Mouse (Mus musculus): Measurements from ENCODE around the gene Vasp.
"Not testable (repeated sequence)": the region's sequence is repeated elsewhere in the genome, so short reads cannot be mapped to it uniquely, and the experiment has no call there.

The Vasp gene

DNA sequence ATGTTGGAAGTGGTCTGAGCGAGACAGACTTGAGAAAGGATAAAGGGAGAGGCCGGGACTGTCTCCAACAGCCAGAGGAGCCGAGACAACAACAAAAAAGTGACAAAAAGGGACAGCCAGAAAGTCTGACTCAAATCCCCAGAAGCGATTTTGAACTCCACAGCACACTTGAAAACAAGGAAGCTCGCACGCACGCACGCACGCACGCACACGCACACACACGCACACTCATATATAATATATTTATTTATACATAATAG, 31.4 kb upstream of the Vasp start:
- no peak for DNase-seq

DNA sequence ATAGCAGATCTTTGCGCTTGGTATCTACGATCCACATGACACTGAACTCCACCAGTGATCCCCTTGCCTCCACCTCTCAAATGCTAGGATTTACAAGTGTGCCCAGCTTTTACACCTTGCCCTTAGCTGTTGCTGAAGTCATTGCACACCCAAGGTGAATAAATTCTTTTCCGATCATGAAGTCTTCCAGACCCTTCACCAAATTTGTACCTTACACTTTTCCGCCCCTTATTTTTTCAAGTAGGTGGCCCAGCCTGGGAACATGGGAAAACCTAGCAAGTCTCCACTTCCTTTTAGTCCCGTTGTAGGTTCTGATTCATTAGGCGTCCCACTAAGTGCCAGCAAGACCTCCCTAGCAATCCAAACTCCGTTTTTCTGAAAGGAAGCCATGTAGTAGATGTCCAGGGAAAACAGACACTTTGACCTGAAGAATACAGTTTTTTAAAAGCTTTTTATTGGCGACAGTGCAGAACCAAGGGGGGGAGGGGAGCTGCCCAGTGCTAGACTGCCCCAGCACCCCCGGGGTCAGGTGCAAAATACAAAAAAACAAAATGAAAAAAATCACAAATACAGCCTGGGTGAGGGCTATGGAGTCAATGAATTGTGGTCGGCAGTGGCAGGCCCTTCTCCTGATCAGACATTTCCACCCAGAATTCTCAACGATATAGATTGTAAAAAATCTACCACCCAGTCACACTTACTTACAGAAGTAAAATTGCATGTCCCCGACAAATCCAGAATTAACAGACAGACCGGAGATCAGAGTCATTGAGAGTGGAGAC, 30.8 kb upstream of the Vasp start:
- no peak for DNase-seq

DNA sequence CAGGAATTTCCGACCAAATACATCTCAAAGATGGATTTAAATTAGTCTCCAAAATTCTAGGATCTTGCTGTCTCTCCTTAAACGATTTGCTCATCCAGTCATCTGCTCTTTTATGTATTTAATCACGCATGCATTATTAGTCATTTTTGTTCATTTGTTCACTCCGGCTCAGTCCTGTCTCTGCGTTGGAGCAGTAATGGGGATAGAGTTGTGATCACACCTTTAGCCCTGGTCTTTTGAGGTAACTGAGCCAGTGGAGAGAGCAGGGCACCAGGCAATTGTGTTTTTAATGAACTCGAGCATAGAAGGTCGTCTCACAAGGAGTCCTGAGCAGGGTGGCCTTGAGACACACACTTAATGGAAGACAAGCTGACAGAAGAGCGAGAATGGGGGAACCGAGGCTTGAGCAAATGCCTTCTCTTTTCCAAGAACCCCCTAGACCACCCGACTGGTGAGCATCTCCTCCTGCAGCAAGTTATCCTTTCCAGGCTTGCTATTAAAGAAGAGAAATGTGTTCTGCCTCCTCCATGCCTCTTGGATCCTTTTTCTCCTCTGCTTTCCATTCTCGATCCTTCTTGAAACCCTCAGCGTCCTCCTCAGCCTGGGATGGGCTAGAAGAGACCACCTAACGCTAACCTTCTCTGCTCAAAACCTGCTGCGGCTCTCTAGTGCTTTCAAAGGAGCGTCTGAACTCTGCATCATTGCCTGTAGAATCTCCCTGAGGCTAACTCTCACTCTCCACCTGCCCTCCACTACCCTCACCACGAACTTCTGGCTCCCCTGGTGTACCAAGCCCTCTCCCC, 30.0 kb upstream of the Vasp start:
- no peak for DNase-seq

DNA sequence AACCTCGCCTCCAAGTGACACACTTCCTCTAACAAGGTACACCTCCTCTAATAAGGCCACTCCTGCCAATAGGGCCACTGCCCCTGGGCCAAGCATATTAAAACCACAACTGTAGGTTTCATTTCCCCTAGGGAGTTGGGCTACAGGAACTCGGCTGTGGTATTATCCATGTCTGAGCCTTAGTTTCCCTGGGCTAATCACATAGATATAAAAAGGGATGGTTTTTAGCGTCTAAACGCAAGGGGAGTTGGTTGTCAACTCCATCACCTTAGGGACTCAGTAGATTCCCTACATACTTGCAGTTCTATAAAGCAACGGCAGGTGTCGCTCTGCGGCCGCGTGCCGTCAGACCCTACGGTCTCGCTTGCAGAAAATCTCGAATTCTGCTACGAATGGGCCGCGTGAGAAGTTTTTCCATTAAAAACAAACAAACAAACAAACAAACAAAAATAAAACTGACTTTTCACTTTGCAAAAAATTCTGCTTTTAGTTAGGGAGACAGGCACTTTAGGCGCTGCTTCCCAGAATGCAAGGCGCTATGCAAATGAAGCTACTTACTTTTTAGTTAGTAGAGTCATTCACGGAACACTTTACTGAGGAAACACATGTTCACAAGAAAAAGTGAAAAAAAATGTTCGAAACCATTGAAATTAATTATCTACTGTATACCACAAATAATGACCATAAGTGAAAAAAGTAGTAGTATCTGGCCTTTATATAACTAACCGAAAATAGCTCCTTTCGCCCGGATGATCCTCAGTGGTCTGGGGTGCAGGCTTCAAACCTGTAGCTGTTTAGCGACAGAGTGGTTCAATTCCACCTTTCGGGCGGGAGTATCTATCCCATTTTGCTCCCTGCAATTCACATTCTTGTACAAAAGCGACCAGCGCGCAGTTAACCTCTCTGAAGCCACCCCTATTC, 29.1 kb upstream of the Vasp start:
- DNase-seq: peak; percentile 88

DNA sequence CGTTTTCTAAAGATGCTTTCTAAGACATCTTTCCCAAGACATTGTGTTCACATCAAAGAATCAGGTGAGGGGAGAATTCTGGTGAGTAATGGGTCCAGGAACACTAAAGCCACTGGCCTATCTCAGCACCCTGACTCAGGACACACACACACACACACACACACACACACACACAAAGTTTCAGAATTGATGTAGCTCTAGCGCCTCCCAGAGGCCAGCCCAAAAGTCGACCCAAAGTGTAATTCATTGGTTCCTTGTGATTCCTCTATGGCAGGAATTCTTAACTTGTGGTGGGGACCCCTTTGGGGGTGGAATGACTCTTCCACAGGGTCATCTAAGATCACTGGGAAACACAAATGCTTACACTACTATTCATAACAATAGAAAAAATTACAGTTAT, 27.6 kb upstream of the Vasp start:
- peak; percentile 60 for DNase-seq

DNA sequence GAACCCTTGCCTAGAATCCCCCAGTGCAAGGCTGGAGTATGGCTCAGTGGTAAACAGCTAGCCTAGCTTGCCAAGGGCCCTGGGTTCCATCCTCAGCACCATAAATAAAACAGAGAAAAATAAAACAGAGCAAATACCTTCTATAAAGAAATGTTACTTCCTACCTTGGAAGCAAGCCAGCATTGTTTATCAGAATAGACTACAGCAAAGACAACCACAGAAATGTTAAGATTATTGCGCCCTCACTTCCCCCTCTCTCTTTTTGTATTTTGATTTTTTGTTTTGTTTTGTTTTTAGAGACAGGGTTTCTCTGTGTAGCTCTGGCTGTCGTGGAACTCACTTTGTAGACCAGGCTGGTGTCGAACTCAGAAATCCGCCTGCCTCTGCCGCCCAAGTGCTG, 26.2 kb upstream of the Vasp start:
- no peak for DNase-seq

DNA sequence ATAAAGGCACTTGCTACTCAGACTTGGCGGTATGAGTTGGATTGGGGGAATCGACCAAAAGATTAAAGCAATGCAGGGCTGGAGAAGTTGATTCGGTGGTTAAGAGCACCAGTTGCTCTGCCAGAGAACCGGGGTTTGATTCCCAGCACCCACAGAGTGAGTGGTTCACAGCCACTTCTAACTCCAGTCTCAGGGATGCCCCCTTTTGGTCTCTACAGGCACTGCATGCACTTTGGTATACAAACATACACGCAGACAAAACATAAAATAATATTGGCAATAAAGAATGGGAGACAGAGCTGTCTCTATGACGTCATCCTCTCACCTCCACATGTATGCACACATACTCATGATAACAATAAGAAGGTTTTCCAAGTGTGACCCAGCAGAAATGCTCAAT, 25.4 kb upstream of the Vasp start:
- DNase-seq: no peak

DNA sequence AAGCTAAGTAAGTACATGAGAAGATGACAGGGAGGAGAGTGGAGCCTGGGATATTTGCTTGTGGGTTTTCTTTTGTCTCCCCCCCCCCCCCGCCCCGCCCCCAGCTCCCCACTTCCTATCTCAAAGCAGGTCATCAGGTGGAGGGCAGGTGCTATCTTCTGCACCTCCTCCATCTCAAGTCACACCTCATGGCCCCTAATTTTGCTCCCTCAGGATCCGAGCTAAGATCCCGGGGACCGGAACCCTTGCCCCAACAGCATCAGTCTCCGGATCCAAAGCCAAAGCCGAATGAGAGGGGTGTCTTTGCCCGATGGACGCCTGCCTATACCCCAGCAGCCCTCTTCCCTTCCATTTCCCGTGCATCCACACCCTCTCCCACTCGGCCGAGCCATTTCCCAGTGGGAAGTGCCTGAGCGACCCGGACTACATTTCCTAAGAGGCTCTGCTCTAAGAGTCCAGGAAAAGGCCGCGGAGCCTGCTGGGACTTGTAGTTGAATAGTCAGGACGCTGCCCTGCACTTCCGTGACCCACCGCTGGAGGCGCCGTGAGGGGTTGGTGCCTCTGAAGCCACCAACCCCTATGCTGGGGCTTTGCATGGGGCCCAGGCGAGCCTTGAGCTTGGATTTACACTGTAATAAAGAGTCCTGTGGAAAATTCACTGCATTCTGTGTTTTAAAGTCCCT, 24.0 kb upstream of the Vasp start:
- DNase-seq: peak; percentile 99

DNA sequence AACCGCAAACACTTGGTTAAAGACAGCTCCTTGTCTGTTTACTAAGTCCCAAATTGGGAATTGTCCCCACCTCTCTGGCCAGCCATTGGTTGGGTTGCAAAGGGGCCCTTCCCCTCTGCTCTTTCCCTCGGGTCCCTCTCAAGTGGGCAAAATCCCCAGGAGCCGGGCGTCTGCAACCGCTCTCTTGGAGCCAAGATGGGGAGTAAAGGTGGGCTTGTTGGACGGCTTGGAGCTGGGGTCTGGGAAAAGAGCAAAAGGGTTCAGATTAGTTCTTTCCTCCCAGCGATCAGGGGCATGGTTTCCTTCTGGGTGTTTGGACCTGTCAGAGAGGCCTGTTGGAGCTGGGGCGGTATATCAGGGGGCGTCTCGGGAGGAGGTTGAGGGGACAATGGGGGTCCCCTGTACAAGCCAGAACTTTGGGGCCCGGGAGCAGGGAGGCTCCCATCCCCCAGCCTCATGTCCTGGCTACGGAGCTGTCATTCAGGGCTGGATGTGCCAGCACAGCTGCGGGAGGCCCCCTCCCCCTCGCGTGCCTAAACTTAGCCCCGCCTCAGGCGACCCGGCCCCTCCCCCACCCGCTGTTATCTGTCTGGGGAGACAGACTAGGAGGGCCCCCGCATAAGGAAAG, 19.5 kb upstream of the Vasp start:
- peak; percentile 58 for DNase-seq

DNA sequence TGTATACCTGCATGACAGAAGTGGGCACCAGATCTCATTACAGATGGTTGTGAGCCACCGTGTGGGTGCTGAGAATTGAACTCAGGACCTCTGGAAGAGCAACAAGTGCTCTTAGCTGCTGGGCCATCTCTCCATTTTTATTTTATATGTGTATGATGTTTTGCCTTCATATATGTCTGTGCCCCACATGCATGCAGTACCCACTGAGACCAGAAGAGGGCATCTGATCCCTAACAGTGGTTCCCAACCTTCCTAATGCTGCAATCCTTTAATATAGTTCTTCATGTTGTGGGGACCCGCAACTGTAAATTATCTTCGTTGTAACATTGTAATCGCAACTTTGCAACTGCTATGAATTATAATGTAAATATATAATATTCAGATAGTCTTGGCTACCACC, 13.1 kb upstream of the Vasp start:
- peak; percentile 85 for DNase-seq

DNA sequence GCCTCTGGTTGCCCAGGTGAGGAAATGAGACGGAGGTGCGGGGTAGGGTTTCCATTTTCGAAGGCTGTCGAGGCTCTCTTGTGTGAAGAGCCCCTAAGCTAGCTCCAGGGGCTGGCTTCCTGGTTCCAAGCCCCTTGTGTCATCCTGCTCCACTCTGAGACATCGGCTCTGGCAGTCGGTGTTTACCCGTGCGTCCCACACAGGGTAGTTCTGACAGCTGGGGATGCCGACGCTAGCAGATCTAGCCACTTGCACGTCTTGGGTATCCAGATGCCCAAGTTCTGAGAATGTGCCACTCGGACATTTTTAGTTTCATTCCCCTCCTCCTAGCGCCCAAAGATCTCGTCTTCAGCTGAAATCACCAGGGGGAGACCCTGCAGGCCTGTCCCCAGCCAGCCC, 11.8 kb upstream of the Vasp start:
- DNase-seq: no peak

DNA sequence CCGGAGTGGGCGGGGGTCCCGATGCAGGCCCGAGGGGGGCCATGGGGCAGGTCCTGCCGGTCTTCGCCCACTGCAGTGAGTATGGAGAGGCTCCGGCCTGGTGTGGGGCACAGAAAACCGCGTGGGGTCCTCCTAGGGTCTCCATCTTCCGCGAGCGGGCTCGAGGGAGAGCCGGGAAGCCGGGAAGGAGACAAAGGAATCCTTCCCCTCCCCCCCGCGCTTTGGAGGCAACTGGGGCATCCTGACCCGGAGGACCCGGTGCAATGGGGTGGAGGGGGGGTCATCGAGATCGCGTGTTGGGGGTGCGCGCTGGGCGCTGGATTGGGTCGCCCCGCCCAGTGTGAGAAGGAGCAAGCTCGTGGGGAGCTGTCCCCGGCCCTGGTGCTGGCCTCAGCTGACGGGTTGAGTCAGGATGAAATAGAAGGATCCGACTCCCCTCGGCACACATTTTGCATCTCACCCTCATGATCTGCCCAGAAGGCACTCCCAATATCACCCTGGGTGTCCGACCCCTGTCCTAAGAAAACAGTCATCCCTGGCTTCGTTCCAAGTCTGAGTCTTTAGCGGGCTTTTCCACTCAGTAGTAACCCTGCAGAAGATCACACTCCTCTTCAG, 11.3 kb upstream of the Vasp start:
- peak; percentile 70 for DNase-seq

DNA sequence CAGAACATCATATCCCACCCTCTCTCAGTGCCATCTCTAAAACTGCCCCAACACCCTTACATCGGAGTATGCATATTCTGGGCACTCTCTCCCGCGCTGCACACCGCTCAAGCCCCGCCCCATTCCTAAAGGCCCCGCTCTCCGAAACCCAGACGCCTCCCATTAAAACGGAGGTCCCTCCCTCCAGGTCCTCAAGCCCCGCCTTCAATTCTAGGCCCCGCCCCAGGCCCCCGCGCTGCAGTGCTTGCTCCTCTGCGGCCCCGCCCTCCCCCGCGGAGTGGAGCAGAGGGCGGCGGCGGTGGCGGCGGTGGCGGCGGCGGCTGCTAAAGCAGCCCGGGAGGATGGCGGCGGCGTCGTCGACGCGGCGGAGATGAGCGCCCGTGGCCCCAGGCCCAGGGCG, 10.8 kb upstream of the Vasp start, which contains the start of gene Rtn2:
Gene Rtn2 (plus strand): TSS at position 240 of the 400 bp plus-strand sequence.
- DNase-seq: peak; percentile 84

DNA sequence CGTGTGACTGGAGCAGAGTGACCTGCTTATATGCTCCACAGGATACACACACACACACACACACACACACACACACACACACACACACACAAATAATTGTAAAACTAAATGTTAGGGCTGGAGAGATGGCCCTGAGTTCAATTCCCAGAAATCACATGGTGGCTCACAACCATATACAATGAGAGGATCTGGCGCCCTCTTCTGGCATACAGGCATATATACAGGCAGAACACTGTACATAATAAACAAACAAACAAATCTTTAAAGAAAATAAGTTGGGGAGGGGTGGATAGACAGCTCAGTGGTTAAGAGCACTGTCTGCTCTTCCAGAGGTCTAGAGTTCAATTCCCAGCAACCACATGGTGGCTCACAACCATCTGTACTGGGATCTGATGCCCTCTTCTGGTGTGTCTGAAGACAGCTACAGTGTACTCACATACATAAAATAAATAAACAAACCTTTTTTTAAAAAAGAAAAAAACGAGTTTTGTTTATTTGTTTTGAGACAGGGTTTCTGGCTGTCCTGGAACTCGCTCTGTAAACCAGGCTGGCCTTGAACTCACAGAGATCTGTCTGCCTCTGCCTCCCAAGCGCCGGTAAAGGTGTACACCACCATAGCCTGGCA, 10.2 kb upstream of the Vasp start:
- not testable (repeated sequence) for DNase-seq

DNA sequence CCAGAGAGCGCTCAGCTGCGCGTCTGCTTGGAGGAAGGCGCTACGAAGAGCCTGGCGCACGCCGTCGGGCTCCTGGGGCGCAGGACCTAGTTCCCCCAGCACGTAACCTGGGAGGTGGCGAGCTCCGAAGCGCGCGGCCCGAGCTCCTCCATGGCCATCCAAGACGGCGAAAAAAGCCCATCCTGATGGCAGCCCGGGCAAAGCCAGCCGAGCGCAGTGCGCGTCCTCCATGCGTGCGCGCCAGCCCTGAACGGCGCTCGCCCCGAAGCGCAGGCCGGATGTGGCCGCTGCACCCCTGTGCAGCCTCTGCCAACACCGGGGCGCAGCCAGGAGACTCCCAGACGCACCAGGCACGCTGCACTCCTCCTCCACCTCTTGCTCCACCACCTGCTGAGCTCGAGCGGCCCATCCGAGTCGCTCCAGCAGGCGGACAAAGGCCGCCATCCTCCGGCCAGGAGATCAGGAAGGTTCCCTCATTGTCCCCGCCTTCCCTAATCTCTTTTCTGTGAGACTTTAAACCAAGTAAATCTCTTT, 8.0 kb upstream of the Vasp start, which contains the start of gene Ppm1n:
Gene Ppm1n (minus strand): TSS at position 484 of the 534 bp plus-strand sequence.
- no peak for DNase-seq

DNA sequence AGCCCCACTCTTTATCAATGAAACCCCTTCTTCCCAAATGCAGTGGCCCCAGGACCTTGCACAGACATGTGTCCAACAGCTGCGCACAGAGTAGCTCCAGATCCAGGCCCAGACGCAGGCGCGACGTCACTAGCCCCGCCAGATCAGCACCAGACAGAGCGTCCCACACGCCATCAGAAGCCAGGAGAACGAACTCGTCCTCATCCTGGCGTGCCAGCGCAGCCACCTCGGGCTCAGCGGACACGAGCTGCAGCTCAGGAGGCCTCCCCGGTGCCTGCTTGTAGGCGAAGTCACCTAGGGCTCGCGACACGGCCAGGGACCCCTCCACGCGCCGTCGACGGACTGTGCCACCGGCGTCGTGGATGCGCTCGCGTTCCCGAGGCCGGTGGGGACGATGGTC, 7.4 kb upstream of the Vasp start:
- no peak for DNase-seq

DNA sequence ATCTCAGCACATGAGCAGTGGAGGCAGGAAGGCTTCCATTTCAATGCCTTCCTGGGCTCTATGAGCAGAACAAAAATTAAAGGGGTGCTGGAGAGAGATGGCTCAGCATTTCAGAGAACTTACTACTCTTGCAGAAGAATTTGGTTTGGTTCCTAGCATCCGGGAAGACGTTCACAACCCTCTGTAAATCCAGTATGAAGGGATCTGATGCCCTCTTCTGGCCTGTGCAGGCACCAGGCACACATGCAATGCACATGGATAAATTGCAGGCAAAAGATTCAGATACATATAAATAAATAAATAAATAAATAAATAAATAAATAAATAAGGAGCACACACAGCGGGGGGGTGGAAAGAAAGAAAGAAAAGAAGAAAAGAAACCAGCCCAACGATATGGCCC, 4.6 kb upstream of the Vasp start:
- no peak for DNase-seq

DNA sequence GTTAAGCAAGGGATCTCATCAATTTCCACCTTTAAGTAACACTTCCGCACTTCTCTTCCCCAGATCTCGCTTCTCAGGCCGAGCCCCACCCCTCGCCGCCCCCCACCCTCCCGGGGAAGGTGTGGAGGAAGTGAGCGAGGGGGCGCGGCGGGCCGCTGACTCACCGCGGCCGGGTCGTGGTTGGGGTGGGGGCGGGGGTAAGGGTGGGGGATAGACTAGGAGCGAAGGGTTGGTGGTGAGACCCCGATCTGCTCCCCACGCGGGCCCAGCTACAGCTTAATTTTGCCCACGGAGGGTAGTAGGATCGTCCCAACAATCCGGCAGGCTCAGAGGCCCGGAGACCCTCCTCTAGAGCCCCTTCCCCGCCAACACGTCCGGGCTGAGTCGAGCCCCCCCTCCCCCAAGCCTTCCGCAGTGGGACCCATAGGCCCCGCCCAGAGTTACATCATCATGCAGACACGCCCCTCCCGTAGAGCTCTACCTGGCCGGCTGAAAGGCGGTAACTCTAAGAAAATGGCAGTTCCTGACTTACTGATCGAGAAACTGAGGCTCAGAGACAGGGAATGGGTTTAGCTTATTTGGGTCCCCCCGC, 652 bp upstream of the Vasp start:
- peak; percentile 59 for DNase-seq

DNA sequence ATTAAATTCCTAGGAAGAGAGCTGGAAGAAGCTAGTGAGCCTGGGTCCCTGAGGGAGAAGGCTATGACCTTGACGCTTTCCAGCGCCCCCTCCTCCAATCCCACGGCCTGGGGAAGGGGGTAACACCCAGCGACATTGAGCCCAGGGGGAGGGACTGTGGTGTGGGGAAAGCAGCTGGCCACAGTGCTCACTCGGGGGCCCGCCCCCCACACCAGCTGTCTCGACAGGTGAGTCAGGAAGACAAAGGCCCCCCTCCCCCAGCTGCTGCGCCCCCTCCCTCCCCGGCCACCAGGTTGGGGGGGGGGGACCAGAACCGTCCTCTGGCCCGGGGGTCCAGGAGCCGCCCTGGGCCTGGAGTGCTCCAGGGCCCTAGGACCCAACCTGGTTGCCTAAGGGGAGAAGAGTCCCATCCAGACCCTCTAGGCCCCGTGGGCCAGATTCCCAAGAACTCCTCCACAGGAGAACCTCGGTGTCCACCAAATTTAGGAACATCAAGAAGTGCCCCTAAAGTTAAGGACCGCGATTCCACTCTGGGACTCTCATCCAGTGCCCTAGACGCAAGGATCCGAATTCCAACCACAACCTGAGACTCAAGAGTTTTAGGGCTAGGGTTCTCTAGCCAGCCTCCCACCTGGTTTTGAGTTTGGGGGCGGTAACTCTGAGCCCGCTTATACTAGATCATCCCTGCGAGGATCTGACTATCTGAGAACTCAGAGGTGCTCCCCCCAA, 944 bp downstream of the Vasp start:
- no peak for DNase-seq

Data from right cerebral cortex, postnatal 4 days (tissue).